Mouse (Mus musculus) gastrocnemius, adult 8-10 months (tissue): ENCODE results near the gene Gpr174. TPM values are rescaled to one million over a fixed set of nuclear protein-coding genes. Genes with fewer than 3 reads are reported as not detected.
"Not testable (repeated sequence)": the region's sequence is repeated elsewhere in the genome, so short reads cannot be mapped to it uniquely, and the experiment has no call there.

Experiments
- DNase-seq, 2 experiments: peaks; one replicate each; pipeline ENCODE4 v3.0.0; 2022; ENCODE audit warnings: low spot score in 2 of 2
- total RNA-seq, 4 experiments: library from RNA; stranded (reverse); gene quantifications; 2 replicates each; pipeline ENCODE4 v1.2.4; 2022

Gpr174 gene
- total RNA-seq, result not detected

DNA sequence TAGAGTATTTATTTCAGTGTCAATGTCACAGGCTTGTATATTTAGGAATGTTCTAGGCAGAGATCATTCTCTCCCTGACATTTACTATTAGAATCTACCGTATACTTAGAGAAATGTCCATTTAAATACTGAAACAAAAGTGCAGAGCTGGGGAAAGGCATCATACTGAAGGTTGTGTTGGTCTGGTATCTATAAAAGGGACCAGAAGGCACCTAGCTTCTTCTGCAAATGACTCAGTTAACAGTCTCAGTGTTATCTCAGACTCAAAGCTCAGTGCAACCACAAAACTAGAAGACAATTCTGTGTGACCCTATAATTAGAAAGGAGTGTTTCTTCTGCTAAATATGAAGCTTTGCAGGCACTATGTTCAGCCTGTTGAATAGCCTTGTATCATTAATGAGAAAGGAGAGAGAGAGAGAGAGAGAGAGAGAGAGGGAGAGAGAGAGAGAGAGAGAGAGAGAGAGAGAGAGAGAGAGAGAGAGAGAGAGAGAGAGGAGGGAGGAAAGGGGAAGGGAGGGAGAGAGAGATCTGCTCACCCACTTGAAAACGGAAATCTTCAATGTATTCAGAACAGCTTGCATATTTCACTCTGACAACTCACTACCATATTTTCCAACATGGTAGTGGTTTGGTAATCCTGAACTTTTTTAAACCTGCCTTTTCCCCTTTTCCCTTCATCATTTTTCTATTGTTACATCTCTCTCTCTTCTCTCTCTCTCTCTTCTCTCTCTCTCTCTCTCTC is at the start of gene Gpr174:
Gpr174 (plus strand) TSS at position 393 of the 742 bp plus-strand sequence.
- no peak for DNase-seq

DNA sequence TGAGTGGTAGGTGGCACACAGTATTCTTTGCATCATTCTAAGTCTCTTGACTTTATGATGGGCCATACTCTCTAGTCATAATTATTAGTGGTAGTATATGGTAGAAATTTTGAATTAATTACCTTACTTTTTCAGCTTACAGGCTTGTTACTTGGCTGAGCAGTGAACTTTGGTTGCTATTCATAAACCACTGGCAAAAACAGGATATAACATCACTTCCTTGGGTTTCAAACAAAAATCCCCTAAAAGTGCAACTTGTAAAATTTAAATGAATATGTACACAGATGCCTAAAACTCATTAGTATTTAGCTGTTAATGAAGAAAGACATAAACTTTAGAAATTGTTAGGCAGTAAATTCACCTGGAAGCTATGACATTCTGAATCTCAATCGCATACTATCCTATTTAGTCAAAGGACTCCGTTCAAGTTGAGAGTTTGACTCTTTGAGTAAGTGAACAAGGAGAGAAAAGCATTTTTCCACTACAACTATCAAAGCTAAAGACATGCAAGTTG is 38.0 kb upstream of the Gpr174 start:
- DNase-seq, result no peak

DNA sequence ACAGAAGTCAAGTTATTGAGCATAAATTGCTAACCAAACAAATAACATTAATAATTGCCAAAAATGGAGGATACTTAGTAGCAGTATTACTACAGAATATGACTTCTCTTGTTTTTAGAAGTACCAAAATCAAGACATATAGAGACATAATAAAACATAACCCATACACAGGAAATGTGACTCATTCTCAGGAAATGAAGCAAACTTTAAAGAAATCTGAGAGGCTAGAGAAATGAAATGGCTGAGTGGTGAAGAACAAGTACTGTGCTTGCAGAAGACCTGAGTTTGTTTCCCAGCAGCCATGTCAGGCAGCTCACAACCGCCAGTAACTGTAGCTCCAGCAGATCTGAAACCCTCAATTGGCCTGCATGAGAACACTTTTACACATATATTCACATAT is 30.8 kb upstream of the Gpr174 start:
- no peak for DNase-seq

DNA sequence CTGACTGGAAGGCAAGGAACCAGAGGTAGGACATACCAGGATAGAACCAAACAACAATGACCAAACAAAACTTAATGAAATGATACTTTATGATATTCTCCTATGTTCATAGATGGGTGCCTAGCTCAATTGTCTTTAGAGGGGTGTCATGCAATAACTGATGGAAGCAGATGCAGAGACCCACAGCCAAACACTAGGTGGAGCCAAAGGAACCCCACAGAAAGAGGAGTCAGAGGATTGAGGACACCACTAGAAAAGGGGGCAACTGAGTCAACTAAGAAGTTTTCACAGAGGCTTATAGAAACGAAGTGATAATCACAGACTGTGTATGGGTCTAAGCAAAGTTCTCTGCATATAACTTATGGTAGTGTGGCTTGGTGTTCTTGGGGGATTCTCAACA is 24.5 kb upstream of the Gpr174 start:
- DNase-seq, result no peak

DNA sequence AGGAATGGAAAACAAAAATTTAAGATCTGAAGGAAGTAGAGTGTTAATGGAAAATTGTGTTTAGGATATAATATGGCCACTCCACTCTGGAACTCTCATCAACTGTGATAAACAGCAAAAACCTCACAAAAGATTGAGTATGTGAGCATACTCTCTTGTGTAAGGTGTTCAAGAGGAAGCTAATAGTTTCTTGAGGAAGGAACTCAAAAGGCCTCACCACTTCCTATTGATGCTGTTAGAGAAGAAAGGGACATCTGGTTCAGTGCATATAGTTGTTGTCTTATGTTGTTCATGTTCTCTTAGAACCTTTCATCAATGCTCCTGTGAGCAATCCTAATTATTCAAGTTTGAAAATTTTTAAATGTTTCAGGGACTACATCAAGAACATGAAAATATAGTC is 21.0 kb upstream of the Gpr174 start:
- DNase-seq, result no peak

DNA sequence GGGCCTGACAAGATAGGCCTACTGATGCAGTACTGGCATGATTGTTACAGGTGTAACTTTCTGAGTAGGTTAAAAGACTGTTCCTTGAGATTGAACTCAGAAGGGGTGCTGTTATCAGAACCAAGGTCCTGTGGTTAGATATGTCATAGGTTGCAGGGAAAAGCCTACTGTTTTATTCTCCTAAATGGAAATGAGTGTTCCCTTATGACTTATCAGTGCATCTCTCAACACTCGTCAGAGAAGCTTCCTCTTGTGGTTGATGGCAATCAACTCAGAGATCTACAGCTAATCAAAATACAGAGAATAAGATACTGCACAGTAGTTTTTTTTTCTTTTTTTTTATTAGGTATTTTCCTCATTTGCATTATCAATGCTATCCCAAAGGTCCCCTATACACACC is 19.2 kb upstream of the Gpr174 start:
- DNase-seq, result no peak

DNA sequence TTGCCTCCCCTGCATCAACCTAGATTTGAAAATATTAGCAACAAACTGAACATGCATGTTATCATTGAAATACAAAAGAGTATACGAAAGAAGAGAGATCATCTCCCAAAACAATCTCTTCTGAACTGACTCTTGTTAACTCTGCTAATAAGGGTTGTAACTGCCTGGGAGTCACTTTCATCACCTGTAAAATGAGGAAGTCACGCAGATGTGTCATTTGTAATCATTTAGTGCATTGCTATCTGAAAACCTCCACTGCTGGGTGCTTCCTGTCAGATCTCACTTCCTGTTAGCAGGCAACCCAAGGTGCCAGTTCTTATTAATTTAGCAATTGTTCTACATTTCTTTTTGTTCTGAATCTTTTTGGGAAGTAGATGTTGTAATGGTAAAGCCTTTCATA is 5.3 kb upstream of the Gpr174 start:
- DNase-seq, result no peak

DNA sequence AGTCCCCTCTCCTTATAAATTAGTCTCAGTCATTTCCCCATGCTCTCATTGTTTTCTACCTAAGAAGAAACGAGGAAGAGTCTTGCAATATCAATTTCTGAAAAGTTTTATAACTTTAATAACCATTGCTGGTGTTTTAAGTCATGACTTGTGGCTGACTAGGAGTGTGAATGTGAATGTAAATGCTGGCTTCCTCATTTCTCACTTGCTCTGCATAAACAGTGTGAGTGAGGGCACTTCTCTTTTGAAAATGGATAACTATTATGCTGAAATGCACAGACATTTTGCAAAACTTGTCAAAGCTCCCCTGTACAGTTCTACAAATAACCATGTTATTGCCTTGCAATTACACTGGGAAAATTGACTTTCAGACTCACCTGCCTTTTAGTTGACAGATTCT is 8.9 kb downstream of the Gpr174 start:
- DNase-seq, result no peak

DNA sequence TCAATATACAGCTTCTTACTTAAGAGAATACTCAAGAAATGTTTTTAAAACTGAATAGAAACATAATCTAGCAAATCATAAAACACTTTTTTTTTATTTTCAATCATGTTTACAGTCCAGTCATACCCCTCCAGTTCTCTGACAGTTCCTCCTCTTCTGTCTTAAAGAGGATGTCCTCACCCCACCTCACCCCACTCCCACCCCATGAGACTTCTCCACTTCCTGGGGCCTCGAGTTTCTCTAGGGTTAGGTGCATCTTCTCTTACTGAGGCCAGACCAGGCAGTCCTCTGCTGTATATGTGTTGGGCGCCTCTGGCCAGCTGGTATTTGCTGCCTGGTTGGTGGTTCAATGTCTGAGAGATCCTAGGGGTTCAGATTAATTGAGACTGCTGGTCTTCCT is 21.9 kb downstream of the Gpr174 start:
- no peak for DNase-seq

DNA sequence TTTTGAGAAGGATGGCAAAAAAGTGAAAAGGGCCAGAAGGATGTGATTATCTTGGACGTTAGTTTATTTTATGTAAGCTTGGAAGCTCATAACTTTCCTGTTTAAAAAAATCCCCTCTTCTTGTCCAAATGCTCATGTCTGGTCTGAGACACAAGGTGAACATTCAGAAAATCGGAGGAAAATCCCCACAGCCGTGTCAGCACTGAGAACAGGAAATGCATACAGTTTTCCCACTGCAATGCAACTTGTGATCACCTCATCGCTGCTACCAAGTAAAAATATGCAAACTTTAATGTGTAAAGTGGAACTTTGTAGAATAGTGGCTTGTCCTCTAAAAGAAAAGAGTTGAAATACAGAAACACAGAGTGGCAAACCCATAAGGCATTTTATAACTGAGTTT is 28.5 kb downstream of the Gpr174 start:
- no peak for DNase-seq

DNA sequence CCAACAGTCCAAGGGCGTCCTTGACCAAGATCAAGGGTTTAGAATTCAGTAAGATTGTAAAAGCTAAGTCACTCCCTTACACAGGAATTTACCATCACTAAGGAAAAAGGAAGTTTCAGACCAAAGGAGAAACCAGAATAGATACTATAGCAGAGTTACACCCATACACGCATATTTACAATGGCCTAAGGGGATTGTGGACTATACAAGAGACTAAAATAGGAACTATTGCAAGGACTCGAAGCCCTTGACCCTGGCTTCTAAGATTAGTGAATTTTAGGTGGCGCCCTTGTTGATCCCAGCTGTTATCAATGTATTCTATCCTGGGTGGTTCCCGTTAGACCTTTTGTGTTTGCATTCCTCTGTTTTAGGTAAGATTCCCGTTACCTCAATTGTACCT is 42.2 kb downstream of the Gpr174 start:
- DNase-seq, result not testable (repeated sequence)

DNA sequence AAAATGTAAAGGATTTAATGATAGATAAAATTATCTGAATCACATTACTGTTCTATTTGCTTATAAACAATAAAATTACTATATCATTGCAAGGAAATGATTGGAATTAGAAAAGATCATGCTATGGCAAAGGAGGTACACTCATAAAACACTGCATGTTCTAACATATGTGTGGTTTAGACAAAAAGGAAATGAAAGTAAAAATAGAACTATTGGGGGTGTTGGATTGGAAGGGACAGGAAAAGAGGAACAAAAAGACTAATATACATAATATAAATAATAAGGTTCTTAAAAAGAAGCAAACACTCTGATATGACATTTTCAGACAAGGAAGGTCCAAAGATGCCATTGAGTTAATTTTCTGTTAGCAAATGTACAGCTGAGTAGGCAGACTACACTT is 43.1 kb downstream of the Gpr174 start:
- no peak for DNase-seq

DNA sequence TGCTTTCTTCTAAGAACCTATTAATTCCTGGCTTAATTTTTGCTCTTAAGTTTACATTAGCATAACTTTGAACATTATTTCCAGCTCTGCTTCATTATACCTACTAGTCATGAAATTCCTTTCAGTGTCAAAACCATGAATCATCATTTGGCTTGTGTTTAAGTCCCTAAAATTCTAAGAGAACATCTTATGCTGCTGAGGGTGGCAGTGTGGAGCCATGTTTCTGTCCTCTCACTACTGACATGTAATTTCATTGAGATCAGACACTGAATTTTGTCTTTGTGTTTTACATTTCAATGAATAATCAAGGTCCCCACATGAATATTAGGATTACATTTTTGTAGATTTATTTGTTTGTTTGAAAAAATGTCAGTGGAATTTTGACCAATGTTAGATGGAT is 50.8 kb downstream of the Gpr174 start:
- no peak for DNase-seq

DNA sequence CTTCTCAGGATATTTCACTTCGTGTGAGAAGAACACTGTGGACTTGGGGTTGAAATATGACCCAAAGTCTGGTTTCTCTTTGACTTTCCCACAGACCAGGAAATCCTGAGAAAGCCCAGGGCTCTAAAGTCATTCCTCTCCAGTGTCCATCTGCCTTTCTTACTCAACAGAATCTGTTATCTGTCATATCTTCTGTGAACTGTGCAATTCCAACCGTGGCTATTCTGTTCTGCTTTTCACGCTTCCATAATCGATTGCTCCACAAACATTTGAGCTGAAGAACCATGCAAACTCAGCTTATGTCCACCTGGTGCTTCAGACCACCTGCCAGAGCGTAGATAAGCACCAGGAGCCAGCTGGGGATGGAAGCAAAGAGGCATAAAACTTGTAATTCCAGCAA is 56.9 kb downstream of the Gpr174 start:
- no peak for DNase-seq

DNA sequence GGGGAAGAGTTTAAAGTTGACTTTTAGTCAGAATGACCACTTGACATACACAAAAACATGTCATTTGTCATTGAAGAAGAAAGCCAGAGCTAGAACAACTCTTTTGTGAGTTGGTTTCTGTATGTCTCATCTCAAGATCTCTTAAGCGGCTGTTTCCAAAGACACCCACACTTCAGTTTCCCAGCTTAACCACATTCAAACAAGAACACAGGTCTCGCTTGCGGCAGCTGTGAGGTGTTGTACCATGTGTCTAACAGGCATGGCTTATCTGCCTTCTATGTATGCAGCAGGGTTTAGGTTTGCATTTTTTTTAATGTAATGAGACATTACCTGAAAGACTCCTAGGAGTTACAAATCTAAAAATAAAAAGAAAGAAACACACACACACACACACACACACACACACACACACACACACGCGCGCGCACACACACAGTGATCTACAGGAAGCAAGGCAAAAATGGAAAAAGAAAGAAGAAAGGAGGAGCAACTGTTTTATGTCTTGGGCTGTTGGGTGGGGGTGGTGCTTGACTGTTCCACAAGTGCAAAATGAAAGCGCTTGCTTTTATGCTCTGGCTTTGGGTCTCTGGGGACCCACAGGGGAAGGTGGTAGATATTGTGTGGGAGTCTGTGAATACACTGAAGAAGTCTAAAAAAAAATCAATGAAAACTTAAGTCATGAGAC is 70.2 kb downstream of the Gpr174 start:
- no peak for DNase-seq

DNA sequence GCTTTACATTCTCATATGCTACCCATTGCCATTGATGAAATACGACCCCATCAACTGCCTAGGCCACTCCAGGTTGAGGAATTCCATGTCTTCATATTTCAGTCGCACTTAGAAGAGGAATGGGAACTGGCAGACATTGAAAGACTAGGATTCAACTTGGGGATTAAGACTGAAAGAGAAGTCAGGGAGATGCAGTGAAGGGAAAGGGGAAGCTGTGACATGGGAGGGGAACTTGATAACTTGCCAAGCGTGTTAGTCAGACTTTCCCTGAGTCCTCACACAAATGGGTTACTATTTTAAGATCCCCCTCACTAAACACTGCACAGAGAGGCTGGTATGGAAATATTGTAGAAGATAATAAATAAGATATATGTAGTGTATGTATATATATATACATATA is 74.2 kb downstream of the Gpr174 start:
- no peak for DNase-seq

DNA sequence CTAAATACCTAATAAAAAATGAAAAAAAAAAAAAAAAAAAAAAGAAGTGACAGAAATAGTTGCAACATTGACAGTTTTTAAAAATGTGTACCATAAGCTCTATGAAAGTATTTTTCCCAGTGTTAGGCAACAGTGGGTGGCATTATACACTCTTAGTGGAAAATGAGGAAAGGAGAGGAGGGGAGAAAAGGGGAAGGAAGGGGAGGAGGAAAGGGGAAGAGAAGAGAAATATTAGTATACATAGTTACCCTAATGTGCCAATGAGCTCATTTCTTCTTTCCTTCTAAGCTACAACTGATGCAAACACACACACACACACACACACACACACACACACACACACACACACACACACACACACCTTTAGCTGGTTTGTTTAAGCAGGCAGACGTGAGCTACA is 80.9 kb downstream of the Gpr174 start:
- DNase-seq, result no peak

DNA sequence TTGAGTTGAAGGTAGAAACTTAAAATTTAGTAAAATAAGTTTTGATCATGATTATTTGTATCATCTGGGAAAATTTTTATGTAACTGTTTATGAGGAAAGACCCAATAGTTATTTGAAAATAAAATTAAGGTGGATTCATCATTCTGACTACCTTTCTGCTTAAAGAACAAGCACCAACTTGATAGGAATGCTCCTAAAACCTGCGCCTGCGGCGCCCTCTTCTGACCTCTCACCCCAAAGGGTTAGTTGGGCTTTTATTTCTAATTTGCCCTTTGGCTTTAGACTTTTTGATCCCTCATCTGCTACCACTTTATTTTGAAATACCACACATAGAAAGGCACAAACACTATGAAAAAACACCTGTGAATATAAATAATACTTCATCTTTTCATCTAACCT is 86.3 kb downstream of the Gpr174 start:
- no peak for DNase-seq

Other genes starting within 250 kb of the Gpr174 start
- gene P2ry10, start 167.4 kb upstream of the Gpr174 start, total RNA-seq, result not detected
- gene P2ry10b, start 107.0 kb upstream of the Gpr174 start, total RNA-seq, result under 1 TPM in 2 of 4 experiments, not detected in 2; 0.07 to 0.88 TPM
- gene Itm2a, start 147.5 kb downstream of the Gpr174 start, total RNA-seq, result 10 to 100 TPM; 60.4 to 88.4 (median 70.7) TPM